Mouse (Mus musculus) hindbrain, postnatal 0 days (tissue): ENCODE data around the gene Dars2. TPM values are rescaled to one million over a fixed set of nuclear protein-coding genes. Genes with fewer than 3 reads are reported as not detected.

Source experiments
- ATAC-seq: fragments of 200-750 bp; cut with Nextera tagmentation; 2 replicates; pipeline ENCODE4 v1.8.0; 2017; ENCODE audit warnings: mild to moderate bottlenecking, moderate TSS enrichment, moderate library complexity
- DNase-seq: peaks from one replicate; pipeline ENCODE4 v3.0.0-alpha.2; 2015; ENCODE audit warnings: low spot score
- H3K27ac ChIP-seq: fragments of 300-500 bp; sonication (generic); 2 replicates; pipeline ENCODE4 v1.5.1; 2014; ENCODE audit warnings: mild to moderate bottlenecking
- H3K27me3 ChIP-seq: fragments of 300-500 bp; sonication (generic); 2 replicates; pipeline ENCODE4 v1.6.1; 2014; ENCODE audit warnings: low read length, mixed read lengths; ENCODE audit not compliant: insufficient read depth
- H3K36me3 ChIP-seq: fragments of 300-500 bp; sonication (generic); 2 replicates; pipeline ENCODE4 v1.6.1; 2014; ENCODE audit warnings: low read length, mixed read lengths; ENCODE audit not compliant: insufficient read depth
- H3K4me1 ChIP-seq: fragments of 300-500 bp; sonication (generic); 2 replicates; pipeline ENCODE4 v1.6.1; 2014; ENCODE audit warnings: antibody characterized with exemption, low read length, mixed read lengths; ENCODE audit not compliant: insufficient read depth
- H3K4me2 ChIP-seq: fragments of 300-500 bp; sonication (generic); 2 replicates; pipeline ENCODE4 v1.6.1; 2014; ENCODE audit warnings: low read depth, mild to moderate bottlenecking, low read length, moderate library complexity, mixed read lengths
- H3K4me3 ChIP-seq: fragments of 300-500 bp; sonication (generic); 2 replicates; pipeline ENCODE4 v1.5.1; 2014; ENCODE audit warnings: low read length
- H3K9ac ChIP-seq: fragments of 300-500 bp; sonication (generic); replicated peaks from 2 replicates; pipeline ENCODE4 v1.6.1; 2014; ENCODE audit warnings: mild to moderate bottlenecking, low read length, moderate library complexity, mixed read lengths
- H3K9me3 ChIP-seq: fragments of 300-500 bp; sonication (generic); 2 replicates; pipeline ENCODE4 v1.6.1; 2016; ENCODE audit warnings: low read length, mixed read lengths
- CTCF ChIP-seq: IDR thresholded peaks from 2 replicates; pipeline ENCODE4 v1.5.1; 2016; ENCODE audit warnings: antibody characterized with exemption, control low read depth, low read depth
- WGBS: fragments of 180-500 bp; shearing (Covaris S2); extraction: QIAGEN DNeasy Blood & Tissue Kit; methylation state at CpG from one replicate; pipeline ENCODE4 v1.1.7; 2014; 5-methylcytosine and 5-hydroxymethylcytosine counted together
- polyA plus RNA-seq: library from polyadenylated mRNA; unstranded; fragments of >200 nt; fragmentation: Nextera tagmentation; extraction: Ambion mirVana; gene quantifications from 2 replicates; pipeline ENCODE4 v1.2.1, GENCODE M21; 2015
- total RNA-seq: library from RNA; depleted of rRNA; stranded (reverse); fragments of >200 nt; gene quantifications from 2 replicates; pipeline ENCODE4 v1.2.3, GENCODE M21; 2014

Gene Dars2
- total and polyA plus RNA-seq, 2 experiments from 2014 or later: 19.2 to 26.0 TPM

- TF ChIP-seq CTCF: no peak
- no peaks in the 10 kb centered on the region for H3K27me3 ChIP-seq
- H3K4me1 ChIP-seq: peaks cover 12% of the 10 kb centered on the region
- 91% methylated on average over 6 of the region's 6 CpGs for WGBS
- H3K9ac ChIP-seq: no peak overlapping the region
- H3K27ac ChIP-seq: no peak overlapping the region
- H3K4me3 ChIP-seq: no peak overlapping the region
- no peak for ATAC-seq
- no peak for DNase-seq
- no peaks in the 10 kb centered on the region for H3K9me3 ChIP-seq
- H3K4me2 ChIP-seq: no peak overlapping the region
- no peaks in the 10 kb centered on the region for H3K36me3 ChIP-seq
These were observed 5.8 kb upstream of the Dars2 start for GRCm38 (mm10) chr1:161076238-161076637.

- Histone ChIP-seq H3K4me2 (peak overlapping the region; percentile 67), H3K4me3 (peak overlapping the region; percentile 85), H3K27me3 (no peaks in the 10 kb centered on the region), H3K4me1 (peaks cover 12% of the 10 kb centered on the region), H3K27ac (peak overlapping the region; percentile 60; the same call in 1 of the 2 replicates), H3K36me3 (no peaks in the 10 kb centered on the region), H3K9ac (peak overlapping the region; percentile 55), H3K9me3 (no peaks in the 10 kb centered on the region)
- no peak for DNase-seq
- WGBS: under 1% methylated on average over 12 of the region's 12 CpGs
- no peak for TF ChIP-seq CTCF
- ATAC-seq: no peak
These were observed 788 bp upstream of the Dars2 start for GRCm38 (mm10) chr1:161071272-161071620.

GRCm38 (mm10) chr1:161063351-161063750 is 7.1 kb downstream of the Dars2 start:
- 83% methylated on average over 1 of the region's 1 CpGs for WGBS
- DNase-seq (no peak), ATAC-seq (no peak)
- Histone ChIP-seq H3K4me1 (no peaks in the 10 kb centered on the region), H3K27me3 (no peaks in the 10 kb centered on the region), H3K4me2 (no peak overlapping the region), H3K36me3 (peaks cover 8% of the 10 kb centered on the region; the same call in 1 of the 2 replicates), H3K9ac (no peak overlapping the region), H3K27ac (no peak overlapping the region), H3K4me3 (no peak overlapping the region), H3K9me3 (no peaks in the 10 kb centered on the region)
- TF ChIP-seq CTCF: no peak

GRCm38 (mm10) chr1:161057164-161057563 is 13.3 kb downstream of the Dars2 start:
- H3K27ac ChIP-seq: no peak overlapping the region
- H3K9ac ChIP-seq: no peak overlapping the region
- no peaks in the 10 kb centered on the region for H3K9me3 ChIP-seq
- H3K4me1 ChIP-seq: no peaks in the 10 kb centered on the region
- no peak for ATAC-seq
- 93% methylated on average over 1 of the region's 1 CpGs for WGBS
- peaks cover 22% of the 10 kb centered on the region; the same call in 1 of the 2 replicates for H3K36me3 ChIP-seq
- no peak overlapping the region for H3K4me3 ChIP-seq
- no peaks in the 10 kb centered on the region for H3K27me3 ChIP-seq
- no peak for DNase-seq
- TF ChIP-seq CTCF: no peak
- H3K4me2 ChIP-seq: no peak overlapping the region

GRCm38 (mm10) chr1:161046972-161047371 is 23.5 kb downstream of the Dars2 start:
- no peak overlapping the region for H3K4me2 ChIP-seq
- H3K9me3 ChIP-seq: no peaks in the 10 kb centered on the region
- H3K27ac ChIP-seq: no peak overlapping the region
- no peak overlapping the region for H3K9ac ChIP-seq
- DNase-seq (no peak), ATAC-seq (no peak)
- 93% methylated on average over 3 of the region's 3 CpGs for WGBS
- peaks cover 28% of the 10 kb centered on the region; the same call in 1 of the 2 replicates for H3K36me3 ChIP-seq
- TF ChIP-seq CTCF: no peak
- no peaks in the 10 kb centered on the region for H3K4me1 ChIP-seq
- H3K4me3 ChIP-seq: no peak overlapping the region
- H3K27me3 ChIP-seq: no peaks in the 10 kb centered on the region

- Histone ChIP-seq H3K27ac (no peak overlapping the region), H3K4me2 (no peak overlapping the region), H3K9me3 (no peaks in the 10 kb centered on the region), H3K9ac (no peak overlapping the region), H3K36me3 (peaks cover 30% of the 10 kb centered on the region; the same call in 1 of the 2 replicates), H3K4me1 (peaks cover 11% of the 10 kb centered on the region; the same call in 1 of the 2 replicates), H3K27me3 (no peaks in the 10 kb centered on the region), H3K4me3 (no peak overlapping the region)
- DNase-seq (no peak), ATAC-seq (no peak)
- no peak for TF ChIP-seq CTCF
- 86% methylated on average over 7 of the region's 7 CpGs for WGBS
These were observed 29.0 kb downstream of the Dars2 start for GRCm38 (mm10) chr1:161041261-161042020.

GRCm38 (mm10) chr1:161040855-161041254 is 29.6 kb downstream of the Dars2 start:
- no peaks in the 10 kb centered on the region for H3K27me3 ChIP-seq
- DNase-seq (no peak), ATAC-seq (no peak)
- H3K4me2 ChIP-seq: no peak overlapping the region
- peaks cover 25% of the 10 kb centered on the region; the same call in 1 of the 2 replicates for H3K36me3 ChIP-seq
- H3K9ac ChIP-seq: no peak overlapping the region
- H3K9me3 ChIP-seq: no peaks in the 10 kb centered on the region
- no peak overlapping the region for H3K4me3 ChIP-seq
- TF ChIP-seq CTCF: no peak
- 0 out of 2 replicates have a peak overlapping the region, but pooled peaks have one; percentile 45 for H3K27ac ChIP-seq
- peaks cover 11% of the 10 kb centered on the region; the same call in 1 of the 2 replicates for H3K4me1 ChIP-seq
